Mouse (Mus musculus): ENCODE measurements around the gene Gm5136.

DNA sequence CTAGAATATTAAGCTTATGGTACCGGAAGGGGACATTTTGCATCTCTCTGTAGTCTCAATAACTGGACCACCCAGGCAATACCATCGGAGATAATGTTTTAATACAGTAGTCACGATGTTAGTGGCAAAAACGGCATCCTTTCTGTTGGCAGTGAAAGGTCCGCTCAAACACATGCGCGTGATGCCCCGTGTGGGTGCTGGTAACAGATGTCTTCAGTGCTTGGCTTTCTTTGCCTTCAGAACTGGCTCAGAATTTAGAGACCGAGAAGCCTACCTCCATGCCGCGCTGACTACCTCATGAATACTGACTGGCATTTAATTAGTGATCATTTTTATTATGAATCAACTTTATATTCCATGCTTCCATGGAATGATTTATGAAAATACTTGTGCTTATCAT, 44.9 kb downstream of the Gm5136 start:
- TF ChIP-seq CTCF (IDR thresholded peaks at IDR 0.05; ENCODE audit: extremely low read depth, insufficient read length, insufficient replicate concordance, low read depth, low read length) (no peak), POLR2A (IDR thresholded peaks at IDR 0.05; ENCODE audit: low read depth, low read length) (no peak)

Data from small intestine, adult 2 months (tissue).